Mouse (Mus musculus): ENCODE results near the gene Frk.
"Not testable (repeated sequence)": the region's sequence is repeated elsewhere in the genome, so short reads cannot be mapped to it uniquely, and the experiment has no call there.

DNA sequence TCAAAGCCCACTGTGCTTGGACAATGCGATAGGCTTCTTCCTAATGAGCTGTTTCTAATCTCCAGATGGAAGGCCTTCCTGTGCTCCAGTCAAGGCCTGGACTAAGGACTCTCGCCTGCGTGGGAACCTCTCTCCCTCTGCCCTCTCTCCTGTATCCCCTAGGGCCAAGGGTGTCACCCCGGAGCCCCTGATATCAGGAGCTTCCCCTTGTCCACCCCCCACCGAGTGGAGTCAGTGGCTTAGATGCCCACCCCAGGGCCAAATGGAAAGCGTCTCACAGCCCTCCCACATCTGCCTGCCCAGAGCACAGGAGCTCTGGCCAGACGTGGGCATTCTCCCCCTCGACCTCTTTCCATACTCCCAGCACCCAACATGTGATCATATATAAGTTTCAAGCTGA, 137.3 kb downstream of the Frk start:
- not testable (repeated sequence) for TF ChIP-seq CTCF (IDR thresholded peaks at IDR 0.05; ENCODE audit: low read depth, low read length); POLR2A (IDR thresholded peaks at IDR 0.05; ENCODE audit: insufficient read depth, low read length); EP300 (IDR thresholded peaks at IDR 0.05; ENCODE audit: insufficient read depth, low read depth, low read length)

All from ES-Bruce4 (cell line).